Mouse (Mus musculus) CH12F3 (cell line): ENCODE results near the gene Mybpc2.

Experiments used
- in situ Hi-C: fragments of 300-500 bp; cut with MboI; formaldehyde crosslinking; loops from 2 replicates; pipeline ENCODE4 v1.14.3; 2020; ENCODE audit warnings: low sequenced_read_pairs

Gene Mybpc2

DNA sequence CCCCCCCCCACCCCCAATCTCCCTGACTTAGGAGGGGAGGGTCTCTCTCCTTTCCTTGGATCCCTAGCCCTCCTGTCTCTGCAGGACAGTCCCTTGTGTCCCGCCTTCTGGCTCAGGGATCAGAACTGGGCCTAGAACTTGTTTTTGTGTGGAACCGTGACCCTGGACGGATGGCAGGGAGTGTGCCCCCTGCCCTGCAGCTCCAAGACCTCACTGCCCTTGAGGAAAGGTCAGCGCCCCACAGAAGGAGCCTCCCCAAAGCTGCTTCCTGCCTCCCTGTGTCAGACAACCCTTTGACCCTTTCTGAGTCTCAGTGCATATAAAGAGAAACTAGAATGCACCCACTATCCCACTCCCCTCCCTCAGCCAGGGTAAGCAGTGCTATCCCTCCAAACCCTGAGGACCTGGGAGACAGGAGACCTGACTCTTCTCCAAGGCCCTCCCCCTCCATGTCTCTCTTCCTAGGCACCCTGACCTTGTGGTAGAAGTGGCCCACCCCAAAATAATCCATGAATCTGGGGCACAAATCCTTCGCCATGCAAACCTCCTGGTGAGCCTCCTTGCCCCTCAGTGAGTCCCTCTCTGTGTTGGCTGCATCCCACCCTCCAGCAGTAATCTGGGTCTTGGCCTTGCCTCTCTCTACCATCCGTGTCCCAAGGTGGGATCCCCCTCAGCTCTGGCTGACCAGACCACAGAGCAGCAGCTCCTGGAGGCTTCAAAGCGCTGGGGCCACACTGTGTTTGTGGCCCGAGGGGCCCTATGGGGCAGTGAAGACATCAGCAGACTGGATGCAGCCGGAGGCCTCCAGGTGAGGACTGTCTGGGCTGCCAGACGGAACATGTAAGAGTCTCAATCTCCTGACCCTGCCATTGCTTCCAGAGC is 58.2 kb downstream of the Mybpc2 start:
- in situ Hi-C loops = loop anchor here (25.0 kb wide), 1 partner anchor 204 kb away; the partner anchor contains the start of genes Acp4 and Gm15517

GRCm38 (mm10) chr7:44465111-44465510 is 59.3 kb downstream of the Mybpc2 start, which contains the start of gene Aspdh:
Aspdh (plus strand) TSS chr7:44465391.
- in situ Hi-C loops = loop anchor here (25.0 kb wide), 1 partner anchor 203 kb away; the partner anchor contains the start of genes Acp4 and Gm15517

- in situ Hi-C loops = loop anchor here (25.0 kb wide), 1 partner anchor 202 kb away; the partner anchor contains the start of genes Acp4 and Gm15517
Observed at GRCm38 (mm10) chr7:44464511-44464910, 59.9 kb downstream of the Mybpc2 start.

- in situ Hi-C loops = loop anchor here (25.0 kb wide), 1 partner anchor 201 kb away; the partner anchor contains the start of genes Acp4 and Gm15517
Observed at GRCm38 (mm10) chr7:44463556-44464225, 60.8 kb downstream of the Mybpc2 start.

GRCm38 (mm10) chr7:44463056-44463425 is 61.4 kb downstream of the Mybpc2 start:
- in situ Hi-C loops = loop anchor here (25.0 kb wide), 1 partner anchor 201 kb away; the partner anchor contains the start of genes Acp4 and Gm15517

GRCm38 (mm10) chr7:44462218-44463055 is 62.0 kb downstream of the Mybpc2 start:
- in situ Hi-C loops = loop anchor here (25.0 kb wide), 1 partner anchor 200 kb away; the partner anchor contains the start of genes Acp4 and Gm15517

DNA sequence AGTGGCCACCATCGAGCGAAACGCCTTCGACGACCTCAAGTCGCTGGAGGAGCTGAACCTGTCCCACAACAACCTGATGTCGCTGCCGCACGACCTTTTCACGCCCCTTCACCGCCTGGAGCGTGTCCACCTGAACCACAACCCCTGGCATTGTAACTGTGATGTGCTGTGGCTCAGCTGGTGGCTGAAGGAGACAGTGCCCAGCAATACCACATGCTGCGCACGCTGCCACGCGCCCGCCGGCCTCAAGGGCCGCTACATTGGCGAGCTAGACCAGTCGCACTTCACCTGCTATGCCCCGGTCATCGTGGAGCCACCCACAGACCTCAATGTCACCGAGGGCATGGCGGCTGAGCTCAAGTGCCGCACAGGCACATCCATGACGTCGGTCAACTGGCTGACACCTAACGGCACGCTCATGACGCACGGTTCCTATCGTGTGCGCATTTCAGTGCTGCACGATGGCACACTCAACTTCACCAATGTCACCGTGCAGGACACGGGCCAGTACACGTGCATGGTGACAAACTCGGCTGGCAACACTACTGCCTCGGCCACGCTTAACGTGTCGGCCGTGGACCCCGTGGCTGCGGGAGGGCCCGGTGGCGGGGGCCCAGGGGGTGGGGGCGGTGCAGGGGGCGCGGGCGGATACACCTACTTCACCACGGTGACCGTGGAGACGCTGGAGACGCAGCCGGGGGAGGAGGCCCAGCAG is 62.8 kb downstream of the Mybpc2 start:
- in situ Hi-C loops = loop anchor here (25.0 kb wide), 1 partner anchor 199 kb away; the partner anchor contains the start of genes Acp4 and Gm15517

- in situ Hi-C loops = loop anchor here (25.0 kb wide), 1 partner anchor 199 kb away; the partner anchor contains the start of genes Acp4 and Gm15517
Observed at GRCm38 (mm10) chr7:44460767-44461502, 63.5 kb downstream of the Mybpc2 start.

- in situ Hi-C loops = loop anchor here (25.0 kb wide), 1 partner anchor 198 kb away; the partner anchor contains the start of genes Acp4 and Gm15517
Observed at GRCm38 (mm10) chr7:44460067-44460466, 64.4 kb downstream of the Mybpc2 start.

DNA sequence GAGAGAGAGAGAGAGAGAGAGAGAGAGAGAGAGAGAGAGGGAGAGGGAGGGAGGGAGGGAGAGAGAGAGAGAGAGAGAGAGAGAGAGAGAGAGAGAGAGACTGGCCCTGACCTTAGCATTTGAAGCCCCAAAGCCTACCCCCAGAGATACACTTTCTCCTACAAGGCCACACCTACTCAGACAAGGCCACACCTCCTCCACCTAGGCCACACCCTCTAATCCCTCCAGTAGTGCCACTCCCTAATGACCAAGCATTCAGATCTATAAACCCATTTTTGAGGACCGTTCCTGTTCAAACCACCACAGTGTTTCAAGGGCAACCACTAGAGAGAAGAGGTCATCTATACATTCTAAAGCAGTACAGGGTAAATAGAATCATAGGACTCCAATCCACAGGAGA is 68.2 kb downstream of the Mybpc2 start:
- in situ Hi-C loops = loop anchor here (25.0 kb wide), 1 partner anchor 194 kb away; the partner anchor contains the start of genes Acp4 and Gm15517

DNA sequence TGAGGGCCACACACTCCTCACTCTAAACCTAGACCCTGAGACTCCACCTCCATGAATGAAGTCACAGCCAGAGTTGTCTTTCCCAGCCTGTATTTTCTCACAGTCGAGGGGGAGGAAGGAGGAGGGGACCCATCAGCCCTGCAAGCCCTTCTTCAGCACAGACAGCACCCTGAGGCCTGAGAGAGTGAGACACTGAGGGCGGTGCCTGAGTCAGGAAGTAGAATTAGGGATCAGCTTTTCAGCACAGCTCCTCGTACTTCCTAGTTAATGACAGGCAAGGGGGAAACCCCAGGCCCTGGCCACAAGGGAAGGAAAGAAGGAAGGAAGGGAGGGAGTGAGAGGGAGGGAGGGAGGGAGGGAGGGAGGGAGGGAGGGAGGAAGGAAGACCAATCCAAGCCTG is 71.2 kb downstream of the Mybpc2 start:
- in situ Hi-C loops = loop anchor here (25.0 kb wide), 1 partner anchor 191 kb away; the partner anchor contains the start of genes Acp4 and Gm15517
